Mouse (Mus musculus) adrenal gland, adult 8-10 months (tissue): ENCODE measurements around the gene Pecam1. TPM values are rescaled to one million over a fixed set of nuclear protein-coding genes. Genes with fewer than 3 reads are reported as not detected.
"Not testable (repeated sequence)": the region's sequence is repeated elsewhere in the genome, so short reads cannot be mapped to it uniquely, and the experiment has no call there.

Experiments used
- DNase-seq: peaks from one replicate; pipeline ENCODE4 v3.0.0; 2022
- total RNA-seq, 4 experiments: library from RNA; stranded (reverse); gene quantifications; 2 replicates each; pipeline ENCODE4 v1.2.4; 2022

Pecam1 gene
- total RNA-seq, 4 experiments from 2014 or later = 59.0 to 91.0 (median 69.9) TPM

GRCm38 (mm10) chr11:106665328-106665727 lies 85.1 kb downstream of the Pecam1 start:
- DNase-seq = no peak

GRCm38 (mm10) chr11:106664691-106665090 lies 85.7 kb downstream of the Pecam1 start:
- no peak for DNase-seq

GRCm38 (mm10) chr11:106663838-106664237 lies 86.6 kb downstream of the Pecam1 start:
- no peak for DNase-seq

GRCm38 (mm10) chr11:106662634-106663407 lies 87.6 kb downstream of the Pecam1 start:
- no peak for DNase-seq

- DNase-seq = no peak
These were observed 89.9 kb downstream of the Pecam1 start for GRCm38 (mm10) chr11:106660453-106661081.

GRCm38 (mm10) chr11:106659598-106660295 lies 90.7 kb downstream of the Pecam1 start:
- DNase-seq = peak; percentile 40

- DNase-seq = peak; percentile 67
These were observed 92.2 kb downstream of the Pecam1 start for GRCm38 (mm10) chr11:106658051-106658880.

- not testable (repeated sequence) for DNase-seq
These were observed 93.4 kb downstream of the Pecam1 start for GRCm38 (mm10) chr11:106656896-106657498.

GRCm38 (mm10) chr11:106648347-106648746 lies 102.1 kb downstream of the Pecam1 start:
- DNase-seq = peak; percentile 54

- no peak for DNase-seq
These were observed 107.3 kb downstream of the Pecam1 start for GRCm38 (mm10) chr11:106642966-106643637.

- no peak for DNase-seq
These were observed 108.8 kb downstream of the Pecam1 start for GRCm38 (mm10) chr11:106641580-106641979.

- DNase-seq = no peak
These were observed 110.4 kb downstream of the Pecam1 start for GRCm38 (mm10) chr11:106640059-106640458.

- no peak for DNase-seq
These were observed 111.1 kb downstream of the Pecam1 start for GRCm38 (mm10) chr11:106639356-106639692.

GRCm38 (mm10) chr11:106638551-106639355 lies 111.7 kb downstream of the Pecam1 start:
- no peak for DNase-seq

- no peak for DNase-seq
These were observed 112.7 kb downstream of the Pecam1 start for GRCm38 (mm10) chr11:106637754-106638153.

- DNase-seq = no peak
These were observed 114.5 kb downstream of the Pecam1 start for GRCm38 (mm10) chr11:106635946-106636345.

- DNase-seq = not testable (repeated sequence)
These were observed 116.3 kb downstream of the Pecam1 start for GRCm38 (mm10) chr11:106634175-106634574.

- no peak for DNase-seq
These were observed 117.0 kb downstream of the Pecam1 start for GRCm38 (mm10) chr11:106633456-106633855.

- DNase-seq = peak; percentile 66
These were observed 122.7 kb downstream of the Pecam1 start for GRCm38 (mm10) chr11:106627692-106628091.

- DNase-seq = no peak
These were observed 124.9 kb downstream of the Pecam1 start for GRCm38 (mm10) chr11:106625577-106625976.

- DNase-seq = no peak
These were observed 126.8 kb downstream of the Pecam1 start for GRCm38 (mm10) chr11:106623629-106624028.
